Mouse (Mus musculus): ENCODE results near the gene Olfr104-ps. TPM values are rescaled to one million over a fixed set of nuclear protein-coding genes. Genes with fewer than 3 reads are reported as not detected.

The Olfr104-ps gene
- polyA plus RNA-seq (2015; fragmentation: Nextera tagmentation; extraction: Ambion mirVana), result not detected in 2 replicates

GRCm38 (mm10) chr17:37359282-37359681, at the start of gene Olfr104-ps:
TSS of gene Olfr104-ps (plus strand) at chr17:37359582.
- Histone ChIP-seq H3K36me3 (no peaks in the 10 kb centered on the region), H3K9me3 (no peaks in the 10 kb centered on the region), H3K9ac (no peak within 1 kb of the TSS), H3K4me2 (no peak within 1 kb of the TSS), H3K4me1 (no peaks in the 10 kb centered on the region), H3K27ac (no peak within 1 kb of the TSS), H3K4me3 (no peak within 1 kb of the TSS), H3K27me3 (no peaks in the 10 kb centered on the region)
- no peak for ATAC-seq (ENCODE audit: borderline replicate concordance, extremely low read depth, low FRiP score, low TSS enrichment)

- H3K36me3 ChIP-seq, result no peaks in the 10 kb centered on the region
- H3K4me3 ChIP-seq, result no peak overlapping the region
- H3K4me1 ChIP-seq, result no peaks in the 10 kb centered on the region
- H3K27me3 ChIP-seq, result no peaks in the 10 kb centered on the region
- H3K4me2 ChIP-seq, result no peak overlapping the region
- 24% methylated on average over 2 of the region's 2 CpGs for WGBS
- no peak overlapping the region for H3K27ac ChIP-seq
- no peaks in the 10 kb centered on the region for H3K9me3 ChIP-seq
- no peak for ATAC-seq (ENCODE audit: borderline replicate concordance, extremely low read depth, low FRiP score, low TSS enrichment)
- H3K9ac ChIP-seq, result no peak overlapping the region
Measured at GRCm38 (mm10) chr17:37310146-37310699, 49.2 kb upstream of the Olfr104-ps start.

GRCm38 (mm10) chr17:37316954-37317353, 42.4 kb upstream of the Olfr104-ps start, which contains the start of gene Olfr102:
TSS of gene Olfr102 (minus strand) at chr17:37317054.
- no peaks in the 10 kb centered on the region for H3K27me3 ChIP-seq
- no peak within 1 kb of the TSS for H3K27ac ChIP-seq
- H3K9me3 ChIP-seq, result no peaks in the 10 kb centered on the region
- H3K36me3 ChIP-seq, result no peaks in the 10 kb centered on the region
- no peak within 1 kb of the TSS for H3K9ac ChIP-seq
- no peak for ATAC-seq (ENCODE audit: borderline replicate concordance, extremely low read depth, low FRiP score, low TSS enrichment)
- H3K4me3 ChIP-seq, result no peak within 1 kb of the TSS
- no peak within 1 kb of the TSS for H3K4me2 ChIP-seq
- no peaks in the 10 kb centered on the region for H3K4me1 ChIP-seq

- Histone ChIP-seq H3K9me3 (no peaks in the 10 kb centered on the region), H3K27ac (no peak within 1 kb of the TSS), H3K4me1 (no peaks in the 10 kb centered on the region), H3K4me3 (no peak within 1 kb of the TSS), H3K36me3 (no peaks in the 10 kb centered on the region), H3K4me2 (no peak within 1 kb of the TSS), H3K9ac (no peak within 1 kb of the TSS), H3K27me3 (no peaks in the 10 kb centered on the region)
- WGBS, result 77% methylated on average over 2 of the region's 2 CpGs
- ATAC-seq (ENCODE audit: borderline replicate concordance, extremely low read depth, low FRiP score, low TSS enrichment), result no peak
Measured at GRCm38 (mm10) chr17:37339598-37339997, 19.8 kb upstream of the Olfr104-ps start, which contains the start of gene Olfr103. TSS of gene Olfr103 (minus strand) at chr17:37339698.

DNA sequence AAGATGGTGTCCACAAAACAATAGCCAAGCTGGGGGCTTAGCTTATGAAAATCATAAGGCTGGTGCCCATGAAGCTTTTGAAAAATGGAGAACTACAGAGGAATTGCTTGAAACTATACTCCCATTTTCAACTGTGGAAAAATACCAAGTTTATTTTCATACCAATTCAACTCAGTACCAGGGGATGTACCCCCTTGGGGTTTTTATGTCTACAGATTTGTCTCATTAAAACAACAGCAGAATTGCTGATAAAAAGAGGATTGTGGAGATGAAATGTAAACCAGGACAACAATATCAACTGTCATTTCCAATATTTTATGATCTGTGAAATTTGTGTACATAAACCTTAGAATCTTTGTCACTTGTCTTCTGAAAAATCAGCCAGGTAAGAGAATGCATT, 19.4 kb downstream of the Olfr104-ps start, which contains the start of gene Olfr105-ps:
Gene Olfr105-ps (plus strand): TSS at position 301 of the 400 bp plus-strand sequence.
- Histone ChIP-seq H3K4me3 (no peak within 1 kb of the TSS), H3K27ac (no peak within 1 kb of the TSS), H3K36me3 (no peaks in the 10 kb centered on the region), H3K4me1 (no peaks in the 10 kb centered on the region), H3K4me2 (no peak within 1 kb of the TSS), H3K9ac (no peak within 1 kb of the TSS), H3K9me3 (no peaks in the 10 kb centered on the region), H3K27me3 (no peaks in the 10 kb centered on the region)
- ATAC-seq (ENCODE audit: borderline replicate concordance, extremely low read depth, low FRiP score, low TSS enrichment), result no peak

DNA sequence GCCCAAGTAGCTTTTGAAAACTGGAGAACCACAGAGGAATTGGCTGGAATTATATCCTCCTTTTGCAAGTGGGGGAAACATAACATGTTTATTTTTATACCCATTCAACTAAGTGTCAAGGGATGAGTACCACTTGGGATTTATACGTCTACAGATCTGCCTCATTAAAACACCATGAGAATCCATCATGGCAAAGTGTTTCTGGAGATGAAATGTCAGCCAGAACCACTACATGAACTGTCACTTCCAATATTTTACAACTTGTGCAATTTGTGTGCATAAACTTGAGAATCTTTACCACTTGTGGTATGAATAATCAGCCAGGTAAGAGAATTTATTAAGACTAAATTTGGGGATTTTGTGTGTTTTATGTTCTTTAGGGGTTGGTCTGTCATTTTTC, 30.7 kb downstream of the Olfr104-ps start, which contains the start of gene Olfr106-ps:
Gene Olfr106-ps (plus strand): TSS at position 301 of the 400 bp plus-strand sequence.
- WGBS, result 10% methylated on average over 1 of the region's 1 CpGs
- H3K4me1 ChIP-seq, result no peaks in the 10 kb centered on the region
- H3K4me2 ChIP-seq, result no peak within 1 kb of the TSS
- no peak within 1 kb of the TSS for H3K9ac ChIP-seq
- no peaks in the 10 kb centered on the region for H3K36me3 ChIP-seq
- no peaks in the 10 kb centered on the region for H3K27me3 ChIP-seq
- H3K9me3 ChIP-seq, result no peaks in the 10 kb centered on the region
- no peak for ATAC-seq (ENCODE audit: borderline replicate concordance, extremely low read depth, low FRiP score, low TSS enrichment)
- no peak within 1 kb of the TSS for H3K27ac ChIP-seq
- H3K4me3 ChIP-seq, result no peak within 1 kb of the TSS

DNA sequence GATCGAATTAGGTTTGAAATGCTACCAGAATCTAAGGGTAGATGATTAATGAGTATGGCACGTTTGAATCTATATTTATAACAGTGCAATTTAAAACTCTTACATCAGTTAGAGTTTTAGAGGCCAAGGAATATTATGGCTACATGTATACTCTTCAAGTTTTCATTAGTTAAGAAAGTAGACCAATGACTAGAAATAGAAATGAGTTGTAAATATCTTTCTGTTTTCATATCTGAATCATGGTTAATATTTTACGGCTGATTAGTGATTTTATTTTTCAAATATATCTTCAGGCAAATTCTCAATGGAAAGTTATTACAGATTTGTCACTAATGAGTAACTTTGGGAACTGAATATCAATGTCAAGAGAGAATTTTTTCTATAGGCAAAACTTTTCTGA, 39.5 kb downstream of the Olfr104-ps start, which contains the start of gene Olfr107:
Gene Olfr107 (plus strand): TSS at position 301 of the 400 bp plus-strand sequence.
- Histone ChIP-seq H3K4me3 (no peak within 1 kb of the TSS), H3K36me3 (no peaks in the 10 kb centered on the region), H3K9me3 (no peaks in the 10 kb centered on the region), H3K4me2 (no peak within 1 kb of the TSS), H3K4me1 (no peaks in the 10 kb centered on the region), H3K27me3 (no peaks in the 10 kb centered on the region), H3K27ac (no peak within 1 kb of the TSS), H3K9ac (no peak within 1 kb of the TSS)
- no peak for ATAC-seq (ENCODE audit: borderline replicate concordance, extremely low read depth, low FRiP score, low TSS enrichment)
- WGBS, result 72% methylated on average over 3 of the region's 3 CpGs

DNA sequence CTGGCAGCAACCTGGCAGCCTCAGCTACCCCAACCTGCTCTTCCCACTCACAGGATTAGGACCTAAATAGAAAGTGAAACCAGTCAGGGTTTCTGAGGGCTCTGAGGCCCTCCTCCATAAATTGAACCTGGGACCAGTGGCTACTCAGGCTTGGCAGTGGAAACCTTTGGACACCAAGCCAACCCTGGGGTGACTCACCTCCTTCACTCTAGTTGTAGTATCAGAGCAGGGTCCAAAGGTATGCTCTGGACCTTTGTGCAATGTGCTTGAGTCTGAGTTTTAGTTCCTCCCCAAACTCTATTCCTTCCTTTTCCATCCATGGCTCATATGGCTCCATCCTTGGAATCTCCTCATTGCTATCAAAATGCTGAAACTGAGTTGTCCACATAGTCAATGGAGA, 54.0 kb downstream of the Olfr104-ps start:
- no peak for ATAC-seq (ENCODE audit: borderline replicate concordance, extremely low read depth, low FRiP score, low TSS enrichment)
- no peaks in the 10 kb centered on the region for H3K27me3 ChIP-seq
- H3K4me3 ChIP-seq, result no peak overlapping the region
- H3K4me2 ChIP-seq, result no peak overlapping the region
- H3K9me3 ChIP-seq, result no peaks in the 10 kb centered on the region
- no peaks in the 10 kb centered on the region for H3K4me1 ChIP-seq
- no peaks in the 10 kb centered on the region for H3K36me3 ChIP-seq
- no peak overlapping the region for H3K9ac ChIP-seq
- no peak overlapping the region for H3K27ac ChIP-seq

Other genes starting within 250 kb of the Olfr104-ps start
- gene Olfr92, start 239.5 kb upstream of the Olfr104-ps start, polyA plus RNA-seq (2015; fragmentation: Nextera tagmentation; extraction: Ambion mirVana), result not detected in 2 replicates
- not detected in 2 replicates for gene Olfr93, start 198.1 kb upstream of the Olfr104-ps start, polyA plus RNA-seq (2015; fragmentation: Nextera tagmentation; extraction: Ambion mirVana)
- gene Ubd, start 165.7 kb upstream of the Olfr104-ps start, polyA plus RNA-seq (2015; fragmentation: Nextera tagmentation; extraction: Ambion mirVana), result 0.86 TPM in 1 of 2 replicates, not detected in the other
- not detected in 2 replicates for gene Olfr94, start 158.6 kb upstream of the Olfr104-ps start, polyA plus RNA-seq (2015; fragmentation: Nextera tagmentation; extraction: Ambion mirVana)
- not detected in 2 replicates for gene Olfr95, start 146.5 kb upstream of the Olfr104-ps start, polyA plus RNA-seq (2015; fragmentation: Nextera tagmentation; extraction: Ambion mirVana)
- gene Olfr96, start 139.4 kb upstream of the Olfr104-ps start, polyA plus RNA-seq (2015; fragmentation: Nextera tagmentation; extraction: Ambion mirVana), result not detected in 2 replicates
- gene Olfr97, start 122.3 kb upstream of the Olfr104-ps start, polyA plus RNA-seq (2015; fragmentation: Nextera tagmentation; extraction: Ambion mirVana), result not detected in 2 replicates
- gene Olfr98, start 95.8 kb upstream of the Olfr104-ps start, polyA plus RNA-seq (2015; fragmentation: Nextera tagmentation; extraction: Ambion mirVana), result not detected in 2 replicates
- 2.2 and 3.0 TPM in 2 replicates for gene H2-M3, start 89.4 kb upstream of the Olfr104-ps start, polyA plus RNA-seq (2015; fragmentation: Nextera tagmentation; extraction: Ambion mirVana)
- gene Olfr99, start 76.1 kb upstream of the Olfr104-ps start, polyA plus RNA-seq (2015; fragmentation: Nextera tagmentation; extraction: Ambion mirVana), result not detected in 2 replicates
- gene Olfr101, start 55.3 kb upstream of the Olfr104-ps start, polyA plus RNA-seq (2015; fragmentation: Nextera tagmentation; extraction: Ambion mirVana), result not detected in 2 replicates
- not detected in 2 replicates for gene Olfr102, start 42.5 kb upstream of the Olfr104-ps start, polyA plus RNA-seq (2015; fragmentation: Nextera tagmentation; extraction: Ambion mirVana)
- gene Olfr103, start 19.9 kb upstream of the Olfr104-ps start, polyA plus RNA-seq (2015; fragmentation: Nextera tagmentation; extraction: Ambion mirVana), result not detected in 2 replicates
- gene Olfr105-ps, start 19.5 kb downstream of the Olfr104-ps start, polyA plus RNA-seq (2015; fragmentation: Nextera tagmentation; extraction: Ambion mirVana), result not detected in 2 replicates
- not detected in 2 replicates for gene Olfr106-ps, start 30.8 kb downstream of the Olfr104-ps start, polyA plus RNA-seq (2015; fragmentation: Nextera tagmentation; extraction: Ambion mirVana)
- gene Olfr107, start 39.6 kb downstream of the Olfr104-ps start, polyA plus RNA-seq (2015; fragmentation: Nextera tagmentation; extraction: Ambion mirVana), result not detected in 2 replicates
- not detected in 2 replicates for gene Olfr108, start 85.9 kb downstream of the Olfr104-ps start, polyA plus RNA-seq (2015; fragmentation: Nextera tagmentation; extraction: Ambion mirVana)
- not detected in 2 replicates for gene Olfr109, start 99.3 kb downstream of the Olfr104-ps start, polyA plus RNA-seq (2015; fragmentation: Nextera tagmentation; extraction: Ambion mirVana)
- 0.11 TPM in 1 of 2 replicates, not detected in the other for gene H2-M2, start 124.0 kb downstream of the Olfr104-ps start, polyA plus RNA-seq (2015; fragmentation: Nextera tagmentation; extraction: Ambion mirVana)
- gene Olfr110, start 132.9 kb downstream of the Olfr104-ps start, polyA plus RNA-seq (2015; fragmentation: Nextera tagmentation; extraction: Ambion mirVana), result not detected in 2 replicates
- not detected in 2 replicates for gene Olfr111, start 148.4 kb downstream of the Olfr104-ps start, polyA plus RNA-seq (2015; fragmentation: Nextera tagmentation; extraction: Ambion mirVana)
- not detected in 2 replicates for gene Olfr112, start 209.9 kb downstream of the Olfr104-ps start, polyA plus RNA-seq (2015; fragmentation: Nextera tagmentation; extraction: Ambion mirVana)
- gene Olfr113, start 218.1 kb downstream of the Olfr104-ps start, polyA plus RNA-seq (2015; fragmentation: Nextera tagmentation; extraction: Ambion mirVana), result not detected in 2 replicates
- not detected in 2 replicates for gene Olfr114, start 233.2 kb downstream of the Olfr104-ps start, polyA plus RNA-seq (2015; fragmentation: Nextera tagmentation; extraction: Ambion mirVana)

Data from lung, embryonic 15.5 days (tissue).